Mouse (Mus musculus) MEL (cell line): ENCODE results near the gene Klf15. TPM values are rescaled to one million over a fixed set of nuclear protein-coding genes. Genes with fewer than 3 reads are reported as not detected.

Experiments
- DNase-seq: peaks from one replicate; pipeline ENCODE4 v3.0.0; 2011; ENCODE audit warnings: low read depth, low spot score
- H3K27ac ChIP-seq: 2 replicates; pipeline ENCODE4 v1.5.1; 2012; ENCODE audit warnings: low read depth, mild to moderate bottlenecking, control low read depth, low read length, moderate library complexity; ENCODE audit not compliant: control insufficient read depth
- H3K27me3 ChIP-seq, 2 experiments: fragments of 150-350 bp in 1 of 2; sonication (generic) in 1 of 2; 2 replicates each; pipeline ENCODE4 v1.6.1; 2012; ENCODE audit warnings: low read length in 2 of 2, mild to moderate bottlenecking in 2 of 2, improper control_type of control experiment in 1 of 2, moderate library complexity in 1 of 2; ENCODE audit not compliant: insufficient read depth in 2 of 2, control insufficient read depth in 1 of 2
- H3K36me3 ChIP-seq, 2 experiments: 2 replicates each; pipeline ENCODE4 v1.6.1; 2012 to 2014; ENCODE audit warnings: low read length in 2 of 2, improper control_type of control experiment in 1 of 2, inconsistent platforms in 1 of 2, mild to moderate bottlenecking in 1 of 2; ENCODE audit not compliant: insufficient read depth in 2 of 2, control insufficient read depth in 1 of 2
- H3K4me1 ChIP-seq, 2 experiments: fragments of 150-350 bp in 1 of 2; sonication (generic) in 1 of 2; 2 replicates each; pipeline ENCODE4 v1.6.1; 2012; ENCODE audit warnings: low read length in 2 of 2, improper control_type of control experiment in 1 of 2, mild to moderate bottlenecking in 1 of 2; ENCODE audit not compliant: insufficient read depth in 2 of 2, control insufficient read depth in 1 of 2
- H3K4me3 ChIP-seq, 2 experiments: fragments of 150-350 bp in 1 of 2; sonication (generic) in 1 of 2; 2 replicates each; pipeline ENCODE4 v1.5.1; 2012; ENCODE audit warnings: low read depth in 2 of 2, low read length in 2 of 2, mild to moderate bottlenecking in 2 of 2, moderate library complexity in 2 of 2, control low read depth in 1 of 2, improper control_type of control experiment in 1 of 2; ENCODE audit not compliant: control insufficient read depth in 1 of 2, insufficient read depth in 1 of 2
- H3K79me2 ChIP-seq: 2 replicates; pipeline ENCODE4 v1.6.1; 2012; ENCODE audit warnings: mild to moderate bottlenecking, low read length, moderate library complexity; ENCODE audit not compliant: control insufficient read depth, poor library complexity, insufficient read depth
- H3K9ac ChIP-seq: 2 replicates; pipeline ENCODE4 v1.6.1; 2012; ENCODE audit warnings: low read depth, mild to moderate bottlenecking, control low read depth, low read length, moderate library complexity; ENCODE audit not compliant: control insufficient read depth, poor library complexity, severe bottlenecking
- H3K9me3 ChIP-seq: fragments of 150-350 bp; sonication (generic); replicated peaks from 2 replicates; pipeline ENCODE4 v1.6.1; 2012; ENCODE audit warnings: mild to moderate bottlenecking, low read length, improper control_type of control experiment, moderate library complexity; ENCODE audit not compliant: insufficient read depth
- CHD1 ChIP-seq: IDR thresholded peaks from 2 replicates; pipeline ENCODE4 v1.6.1; 2012; ENCODE audit warnings: low read depth, mild to moderate bottlenecking, inconsistent platforms, low read length, improper control_type of control experiment
- CTCF ChIP-seq, 3 experiments: IDR thresholded peaks in 2 of 3; conservative IDR thresholded peaks in 1 of 3; 2 replicates each; pipeline ENCODE4 v1.5.1; 2011 to 2012; ENCODE audit warnings: low read length in 3 of 3, low read depth in 2 of 3, mild to moderate bottlenecking in 2 of 3, improper control_type of control experiment in 1 of 3, inconsistent platforms in 1 of 3, mixed read lengths in 1 of 3, moderate library complexity in 1 of 3; ENCODE audit not compliant: control insufficient read depth in 1 of 3, insufficient read depth in 1 of 3, poor library complexity in 1 of 3, severe bottlenecking in 1 of 3
- E2F4 ChIP-seq: IDR thresholded peaks from 2 replicates; pipeline ENCODE4 v1.6.1; 2011; ENCODE audit warnings: low read depth, low read length, improper control_type of control experiment, borderline replicate concordance
- ELF1 ChIP-seq: IDR thresholded peaks from 2 replicates; pipeline ENCODE4 v1.6.1; 2014; ENCODE audit warnings: low read depth, mild to moderate bottlenecking, inconsistent platforms, low read length, improper control_type of control experiment, moderate library complexity
- EP300 ChIP-seq, 2 experiments: IDR thresholded peaks; 2 replicates each; pipeline ENCODE4 v1.6.1; 2011; ENCODE audit warnings: improper control_type of control experiment in 2 of 2, low read length in 2 of 2, low read depth in 1 of 2, mild to moderate bottlenecking in 1 of 2
- ETS1 ChIP-seq: IDR thresholded peaks from 2 replicates; pipeline ENCODE4 v1.6.1; 2012; ENCODE audit warnings: low read depth, mild to moderate bottlenecking, inconsistent platforms, low read length, improper control_type of control experiment, moderate library complexity
- GATA1 ChIP-seq: IDR thresholded peaks from 2 replicates; pipeline ENCODE4 v1.6.1; 2011; ENCODE audit warnings: low read depth, low read length, improper control_type of control experiment
- HCFC1 ChIP-seq: IDR thresholded peaks from 2 replicates; pipeline ENCODE4 v1.6.1; 2012; ENCODE audit warnings: low read depth, mild to moderate bottlenecking, inconsistent platforms, low read length, improper control_type of control experiment, moderate library complexity
- JUND ChIP-seq: IDR thresholded peaks from 2 replicates; pipeline ENCODE4 v1.6.1; 2011; ENCODE audit warnings: low read depth, mild to moderate bottlenecking, improper control_type of control experiment, low read length
- MAFK ChIP-seq: IDR thresholded peaks from 2 replicates; pipeline ENCODE4 v1.6.1; 2011; ENCODE audit warnings: low read depth, mild to moderate bottlenecking, low read length, improper control_type of control experiment, borderline replicate concordance
- MAZ ChIP-seq: IDR thresholded peaks from 2 replicates; pipeline ENCODE4 v1.6.1; 2012; ENCODE audit warnings: low read depth, mild to moderate bottlenecking, inconsistent platforms, low read length, improper control_type of control experiment
- MEF2A ChIP-seq: IDR thresholded peaks from 2 replicates; pipeline ENCODE4 v1.6.1; 2014; ENCODE audit warnings: low read depth, mild to moderate bottlenecking, inconsistent platforms, low read length, improper control_type of control experiment; ENCODE audit not compliant: poor library complexity, insufficient replicate concordance, severe bottlenecking; ENCODE audit errors: extremely low read depth
- MXI1 ChIP-seq: IDR thresholded peaks from 2 replicates; pipeline ENCODE4 v1.6.1; 2011; ENCODE audit warnings: mild to moderate bottlenecking, low read depth, low read length, improper control_type of control experiment
- MYB ChIP-seq: IDR thresholded peaks from 2 replicates; pipeline ENCODE4 v1.6.1; 2011; ENCODE audit warnings: mild to moderate bottlenecking, low read depth, low read length, improper control_type of control experiment
- MYC ChIP-seq: IDR thresholded peaks from 2 replicates; pipeline ENCODE4 v1.6.1; 2011; ENCODE audit warnings: low read depth, mild to moderate bottlenecking, low read length, improper control_type of control experiment, moderate library complexity
- NELFE ChIP-seq: IDR thresholded peaks from 2 replicates; pipeline ENCODE4 v1.6.1; 2011; ENCODE audit warnings: low read depth, low read length, improper control_type of control experiment
- NRF1 ChIP-seq: IDR thresholded peaks from 2 replicates; pipeline ENCODE4 v1.6.1; 2014; ENCODE audit warnings: low read depth, mild to moderate bottlenecking, inconsistent platforms, low read length, improper control_type of control experiment, moderate library complexity; ENCODE audit not compliant: poor library complexity, insufficient read depth, severe bottlenecking
- POLR2AphosphoS2 ChIP-seq: IDR thresholded peaks from 2 replicates; pipeline ENCODE4 v1.6.1; 2011; ENCODE audit warnings: low read length, improper control_type of control experiment
- POLR2AphosphoS5 ChIP-seq: IDR thresholded peaks from 2 replicates; pipeline ENCODE4 v1.6.1; 2012; ENCODE audit warnings: low read depth, borderline replicate concordance, mild to moderate bottlenecking, inconsistent platforms, low read length, moderate library complexity, mixed read lengths
- RAD21 ChIP-seq: IDR thresholded peaks from 2 replicates; pipeline ENCODE4 v1.6.1; 2011; ENCODE audit warnings: mild to moderate bottlenecking, low read depth, low read length, improper control_type of control experiment
- RCOR1 ChIP-seq: IDR thresholded peaks from 2 replicates; pipeline ENCODE4 v1.6.1; 2012; ENCODE audit warnings: low read depth, mild to moderate bottlenecking, inconsistent platforms, low read length, improper control_type of control experiment
- SIN3A ChIP-seq: IDR thresholded peaks from 2 replicates; pipeline ENCODE4 v1.6.1; 2012; ENCODE audit warnings: low read length, improper control_type of control experiment, inconsistent platforms
- SMC3 ChIP-seq: IDR thresholded peaks from 2 replicates; pipeline ENCODE4 v1.6.1; 2011; ENCODE audit warnings: low read depth, low read length, improper control_type of control experiment
- TAL1 ChIP-seq: IDR thresholded peaks from 2 replicates; pipeline ENCODE4 v1.6.1; 2012; ENCODE audit warnings: mild to moderate bottlenecking, inconsistent platforms, low read length, moderate library complexity, mixed read lengths
- TCF12 ChIP-seq: IDR thresholded peaks from 2 replicates; pipeline ENCODE4 v1.6.1; 2014; ENCODE audit warnings: low read depth, mild to moderate bottlenecking, inconsistent platforms, low read length, improper control_type of control experiment, moderate library complexity
- USF1 ChIP-seq: IDR thresholded peaks from 2 replicates; pipeline ENCODE4 v1.6.1; 2014; ENCODE audit warnings: low read depth, mild to moderate bottlenecking, inconsistent platforms, low read length, improper control_type of control experiment, moderate library complexity
- USF2 ChIP-seq, 2 experiments: IDR thresholded peaks; 2 replicates each; pipeline ENCODE4 v1.6.1; 2011 to 2012; ENCODE audit warnings: improper control_type of control experiment in 2 of 2, low read length in 2 of 2, borderline replicate concordance in 1 of 2, inconsistent platforms in 1 of 2, low read depth in 1 of 2, mild to moderate bottlenecking in 1 of 2; ENCODE audit not compliant: insufficient read depth in 1 of 2
- ZC3H11A ChIP-seq: IDR thresholded peaks from 2 replicates; pipeline ENCODE4 v1.6.1; 2012; ENCODE audit warnings: low read depth, mild to moderate bottlenecking, inconsistent platforms, low read length, improper control_type of control experiment
- ZMIZ1 ChIP-seq: IDR thresholded peaks from 2 replicates; pipeline ENCODE4 v1.6.1; 2012; ENCODE audit warnings: low read depth, mild to moderate bottlenecking, inconsistent platforms, low read length, improper control_type of control experiment, moderate library complexity
- ZNF384 ChIP-seq: IDR thresholded peaks from 2 replicates; pipeline ENCODE4 v1.6.1; 2012; ENCODE audit warnings: low read depth, mild to moderate bottlenecking, inconsistent platforms, low read length, improper control_type of control experiment
- polyA plus RNA-seq, 2 experiments: library from polyadenylated mRNA; stranded (reverse) in 1 of 2; unstranded in 1 of 2; fragments of >175 nt in 1 of 2; fragments of >200 nt in 1 of 2; gene quantifications; 2 replicates each; pipeline versions ENCODE4 v1.2.1 to v1.2.4; 2012; ENCODE audit warnings: low replicate concordance in 2 of 2, low read depth in 1 of 2; ENCODE audit not compliant: insufficient read length in 2 of 2, insufficient read depth in 1 of 2, missing spikeins in 1 of 2
- total RNA-seq: library from RNA; depleted of rRNA; stranded (reverse); fragments of 300-350 nt; gene quantifications from 2 replicates; pipeline ENCODE4 v1.2.3, GENCODE M21; 2012

Klf15 gene
- total and polyA plus RNA-seq, 3 experiments, result not detected

- Histone ChIP-seq H3K27me3 (peaks cover 1 to 2% of the 10 kb centered on the region in 2 experiments; a peak in 2 of 4 replicates), H3K36me3 (no peaks in the 10 kb centered on the region), H3K27ac (no peak overlapping the region), H3K4me1 (no peaks in the 10 kb centered on the region), H3K4me3 (no peak overlapping the region), H3K79me2 (no peaks in the 10 kb centered on the region), H3K9ac (no peak overlapping the region), H3K9me3 (no peaks in the 10 kb centered on the region)
- peak; percentile 20 for DNase-seq
- TF ChIP-seq GATA1 (no peak), TCF12 (no peak), RAD21 (peak; percentile 20), CTCF (IDR thresholded peaks at IDR 0.05 in 2 of 3, conservative IDR thresholded peaks at IDR 0.05 in 1 of 3; ENCODE audit: control insufficient read depth in 1 of 3, insufficient read depth in 1 of 3, low read depth in 2 of 3, low read length in 3 of 3, poor library complexity in 1 of 3, severe bottlenecking in 1 of 3) (peak; percentile 44 to 64 (median 56)), SMC3 (peak; percentile 47), CHD1 (no peak)
These were observed 12.2 kb upstream of the Klf15 start for GRCm38 (mm10) chr6:90450179-90450578.

- peaks cover 1 to 2% of the 10 kb centered on the region in 2 experiments; a peak in 2 of 4 replicates for H3K27me3 ChIP-seq
These were observed 11.7 kb upstream of the Klf15 start for GRCm38 (mm10) chr6:90450697-90451096.

GRCm38 (mm10) chr6:90451512-90451911, 10.9 kb upstream of the Klf15 start:
- no peaks in the 10 kb centered on the region for H3K4me1 ChIP-seq
- peaks cover 2% of the 10 kb centered on the region in 2 experiments; a peak in 2 of 4 replicates for H3K27me3 ChIP-seq
- H3K4me3 ChIP-seq, result no peak overlapping the region
- no peaks in the 10 kb centered on the region for H3K36me3 ChIP-seq
- H3K79me2 ChIP-seq, result no peaks in the 10 kb centered on the region
- no peak overlapping the region for H3K9ac ChIP-seq
- H3K27ac ChIP-seq, result no peak overlapping the region
- DNase-seq, result no peak
- H3K9me3 ChIP-seq, result no peaks in the 10 kb centered on the region
- TF ChIP-seq ZC3H11A (no peak), USF2 (IDR thresholded peaks at IDR 0.05; ENCODE audit: borderline replicate concordance in 1 of 2, insufficient read depth in 1 of 2, low read depth in 1 of 2, low read length in 2 of 2) (no peak), NRF1 (no peak), MYC (no peak), RCOR1 (no peak), E2F4 (no peak), CHD1 (no peak), RAD21 (no peak), MXI1 (no peak), TAL1 (no peak), ELF1 (no peak), HCFC1 (no peak), ETS1 (no peak), USF1 (no peak), EP300 (IDR thresholded peaks at IDR 0.05; ENCODE audit: low read depth in 1 of 2, low read length in 2 of 2) (no peak), JUND (no peak)

More at GRCm38 (mm10) chr6:90450697-90451096, 11.7 kb upstream of the Klf15 start:
- Histone ChIP-seq H3K9me3 (no peaks in the 10 kb centered on the region), H3K4me1 (no peaks in the 10 kb centered on the region), H3K9ac (no peak overlapping the region), H3K4me3 (no peak overlapping the region), H3K27ac (no peak overlapping the region), H3K79me2 (no peaks in the 10 kb centered on the region), H3K36me3 (no peaks in the 10 kb centered on the region)
- no peak for TF ChIP-seq RCOR1
- TF ChIP-seq E2F4, result no peak
- no peak for TF ChIP-seq ELF1
- no peak for TF ChIP-seq SIN3A
- TF ChIP-seq MAFK, result no peak
- TF ChIP-seq MYB, result no peak
- no peak for TF ChIP-seq MEF2A
- no peak for TF ChIP-seq RAD21
- no peak for TF ChIP-seq TAL1
- TF ChIP-seq MXI1, result no peak
- no peak for TF ChIP-seq ZMIZ1
- TF ChIP-seq NELFE, result no peak
- no peak for TF ChIP-seq MAZ
- no peak for TF ChIP-seq ZNF384
- no peak for TF ChIP-seq POLR2AphosphoS2
- no peak for TF ChIP-seq EP300 (IDR thresholded peaks at IDR 0.05; ENCODE audit: low read depth in 1 of 2, low read length in 2 of 2)
- no peak for TF ChIP-seq CHD1
- TF ChIP-seq POLR2AphosphoS5, result no peak
- no peak for DNase-seq
